Mouse (Mus musculus) intestine, embryonic 14.5 days (tissue): ENCODE results near the gene Dscam. TPM values are rescaled to one million over a fixed set of nuclear protein-coding genes. Genes with fewer than 3 reads are reported as not detected.

ENCODE experiments used
- ATAC-seq: fragments of 200-750 bp; cut with Nextera tagmentation; replicated peaks from 2 replicates; pipeline ENCODE4 v1.8.0; 2017; ENCODE audit warnings: low read depth, moderate number of reproducible peaks, moderate TSS enrichment, moderate library complexity; ENCODE audit not compliant: low FRiP score, low TSS enrichment
- DNase-seq: peaks from one replicate; pipeline ENCODE4 v3.0.0-alpha.2; 2018; ENCODE audit warnings: low spot score
- H3K27ac ChIP-seq: fragments of 300-500 bp; sonication (generic); 2 replicates; pipeline ENCODE4 v1.5.1; 2014; ENCODE audit warnings: low read depth, mild to moderate bottlenecking, control low read depth
- H3K27me3 ChIP-seq: fragments of 300-500 bp; sonication (generic); replicated peaks from 2 replicates; pipeline ENCODE4 v1.6.1; 2014; ENCODE audit warnings: low read length, control low read depth; ENCODE audit not compliant: control insufficient read depth, insufficient read depth
- H3K36me3 ChIP-seq: fragments of 300-500 bp; sonication (generic); 2 replicates; pipeline ENCODE4 v1.6.1; 2014; ENCODE audit warnings: low read length, control low read depth; ENCODE audit not compliant: control insufficient read depth, insufficient read depth
- H3K4me1 ChIP-seq: fragments of 300-500 bp; sonication (generic); replicated peaks from 2 replicates; pipeline ENCODE4 v1.6.1; 2014; ENCODE audit warnings: low read length, control low read depth, mixed read lengths; ENCODE audit not compliant: control insufficient read depth, insufficient read depth
- H3K4me2 ChIP-seq: fragments of 300-500 bp; sonication (generic); 2 replicates; pipeline ENCODE4 v1.6.1; 2014; ENCODE audit warnings: low read length
- H3K4me3 ChIP-seq: fragments of 300-500 bp; sonication (generic); 2 replicates; pipeline ENCODE4 v1.5.1; 2014; ENCODE audit warnings: low read depth, low read length, control low read depth, mixed read lengths
- H3K9ac ChIP-seq: fragments of 300-500 bp; sonication (generic); 2 replicates; pipeline ENCODE4 v1.6.1; 2014; ENCODE audit warnings: mild to moderate bottlenecking, low read length
- H3K9me3 ChIP-seq: fragments of 300-500 bp; sonication (generic); 2 replicates; pipeline ENCODE4 v1.6.1; 2016; ENCODE audit warnings: low read length, control low read depth; ENCODE audit not compliant: control insufficient read depth
- WGBS: fragments of 180-500 bp; shearing (Covaris S2); extraction: QIAGEN DNeasy Blood & Tissue Kit; methylation state at CpG from one replicate; pipeline ENCODE4 v1.1.7; 2014; 5-methylcytosine and 5-hydroxymethylcytosine counted together
- polyA plus RNA-seq: library from polyadenylated mRNA; unstranded; fragments of >200 nt; fragmentation: Nextera tagmentation; extraction: Ambion mirVana; gene quantifications from 2 replicates; pipeline ENCODE4 v1.2.1, GENCODE M21; 2014

Gene Dscam
- polyA plus RNA-seq, 1 experiment from 2014 or later, result 0.37 TPM

DNA sequence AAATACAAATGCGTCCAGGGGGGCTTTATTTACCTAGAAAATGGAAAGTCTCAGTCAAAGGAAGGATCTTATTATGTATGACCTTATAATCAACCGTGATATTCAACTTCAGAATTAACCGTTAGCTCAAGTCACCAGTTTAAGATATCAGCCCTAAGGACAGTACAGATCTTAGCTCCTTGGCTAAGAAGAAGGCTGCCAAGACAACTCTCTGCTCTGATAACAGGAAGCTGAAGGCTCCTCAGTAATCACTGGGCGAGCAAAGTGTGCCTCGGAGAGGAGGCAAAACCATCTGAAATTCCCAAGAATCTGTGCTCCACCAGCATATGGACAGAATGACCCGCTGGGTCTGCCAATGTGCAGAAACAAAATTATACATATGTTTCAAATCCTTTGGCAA, 149.1 kb downstream of the Dscam start:
- WGBS, result 86% methylated on average over 6 of the region's 6 CpGs
- Histone ChIP-seq H3K27ac (no peak overlapping the region), H3K9ac (no peak overlapping the region), H3K9me3 (no peaks in the 10 kb centered on the region), H3K4me3 (no peak overlapping the region), H3K4me1 (no peaks in the 10 kb centered on the region), H3K4me2 (no peak overlapping the region), H3K36me3 (no peaks in the 10 kb centered on the region), H3K27me3 (no peaks in the 10 kb centered on the region)
- DNase-seq (no peak), ATAC-seq (no peak)

DNA sequence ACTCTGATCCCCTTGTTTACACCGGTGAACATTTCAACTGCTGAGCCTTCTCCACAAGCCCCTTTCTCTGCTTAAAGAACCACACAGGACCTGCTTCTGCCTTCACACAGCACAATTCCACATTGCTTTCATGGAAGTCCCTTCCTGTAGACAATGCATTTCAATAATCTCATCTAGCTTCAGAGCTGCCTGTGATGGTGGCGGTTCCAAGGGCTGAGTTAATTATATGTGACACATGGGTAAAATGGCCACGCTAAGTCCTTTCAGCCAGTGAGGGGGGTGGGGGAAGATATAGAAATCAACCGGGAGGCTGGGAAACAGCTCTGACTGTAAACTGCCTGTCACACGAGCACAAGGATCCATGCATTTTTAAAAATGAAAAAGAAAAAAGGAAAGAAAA, 152.2 kb downstream of the Dscam start:
- no peaks in the 10 kb centered on the region for H3K36me3 ChIP-seq
- DNase-seq (no peak), ATAC-seq (no peak)
- no peaks in the 10 kb centered on the region for H3K9me3 ChIP-seq
- no peak overlapping the region for H3K27ac ChIP-seq
- no peak overlapping the region for H3K4me3 ChIP-seq
- no peaks in the 10 kb centered on the region for H3K4me1 ChIP-seq
- H3K9ac ChIP-seq, result no peak overlapping the region
- no peaks in the 10 kb centered on the region for H3K27me3 ChIP-seq
- H3K4me2 ChIP-seq, result no peak overlapping the region
- WGBS, result 62% methylated on average over 5 of the region's 5 CpGs

DNA sequence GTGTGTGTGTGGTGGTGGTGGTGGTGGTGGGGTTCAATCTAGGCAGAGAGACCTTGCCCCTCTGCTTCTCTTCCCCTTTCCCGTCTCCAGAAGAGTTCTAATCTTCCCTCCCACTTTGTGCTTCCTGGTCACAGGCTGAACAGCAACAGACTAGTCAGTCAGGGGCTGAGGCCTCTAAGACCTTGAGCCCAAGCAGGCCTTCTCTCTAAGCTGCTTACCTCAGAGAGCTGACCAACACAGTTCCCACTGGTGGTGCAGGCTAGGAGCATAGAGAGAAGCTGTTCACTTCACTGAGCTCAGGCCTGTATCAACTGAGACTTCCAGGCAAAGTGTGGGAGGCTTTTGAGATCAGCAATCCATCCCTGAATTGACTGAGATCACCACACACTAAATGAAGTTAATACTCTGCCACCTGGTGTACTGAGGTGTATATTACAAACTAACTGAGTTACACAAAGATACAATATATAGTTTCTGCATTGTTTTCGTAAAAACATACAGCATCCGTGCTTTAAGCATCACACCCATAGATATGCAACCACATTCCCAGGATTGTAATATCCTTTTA, 153.3 kb downstream of the Dscam start:
- DNase-seq, result no peak
- no peak overlapping the region for H3K9ac ChIP-seq
- no peak overlapping the region for H3K27ac ChIP-seq
- no peak overlapping the region for H3K4me2 ChIP-seq
- H3K27me3 ChIP-seq, result no peaks in the 10 kb centered on the region
- WGBS, result 72% methylated on average over 3 of the region's 3 CpGs
- no peaks in the 10 kb centered on the region for H3K4me1 ChIP-seq
- H3K9me3 ChIP-seq, result no peaks in the 10 kb centered on the region
- no peak overlapping the region for H3K4me3 ChIP-seq
- no peak for ATAC-seq
- no peaks in the 10 kb centered on the region for H3K36me3 ChIP-seq

DNA sequence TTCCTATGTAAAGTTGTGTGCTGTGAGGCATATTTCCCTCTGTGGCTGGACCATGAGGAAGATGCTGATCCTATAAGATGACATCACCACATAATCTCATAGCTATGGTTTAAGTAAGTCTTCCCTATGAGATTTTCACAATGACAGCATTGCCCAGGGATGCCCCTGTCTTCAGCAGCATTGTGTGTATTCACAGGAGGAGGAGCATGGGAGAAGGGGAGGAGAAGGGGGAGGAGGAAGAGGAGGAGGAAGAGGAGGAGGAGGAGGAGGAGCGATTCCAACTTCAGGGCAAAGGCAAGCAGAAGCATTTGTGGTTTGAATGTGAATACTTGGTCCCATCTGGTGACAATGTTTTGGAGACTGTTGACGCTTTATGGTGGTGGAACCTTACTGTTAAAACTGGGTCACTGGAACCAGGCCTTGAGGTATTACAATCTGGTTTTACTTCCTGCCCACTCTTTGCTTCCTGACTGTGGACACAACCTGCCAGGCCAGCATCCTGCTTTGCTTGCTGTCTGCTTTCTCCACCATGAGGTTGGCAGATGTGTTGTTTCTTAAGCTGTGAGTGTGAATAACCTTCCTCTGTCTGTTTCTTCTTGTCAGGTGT, 154.2 kb downstream of the Dscam start:
- Histone ChIP-seq H3K36me3 (no peaks in the 10 kb centered on the region), H3K27ac (no peak overlapping the region), H3K9ac (no peak overlapping the region), H3K9me3 (no peaks in the 10 kb centered on the region), H3K4me1 (no peaks in the 10 kb centered on the region), H3K4me3 (no peak overlapping the region), H3K4me2 (no peak overlapping the region), H3K27me3 (no peaks in the 10 kb centered on the region)
- ATAC-seq (no peak), DNase-seq (no peak)
- 85% methylated on average over 2 of the region's 2 CpGs for WGBS

DNA sequence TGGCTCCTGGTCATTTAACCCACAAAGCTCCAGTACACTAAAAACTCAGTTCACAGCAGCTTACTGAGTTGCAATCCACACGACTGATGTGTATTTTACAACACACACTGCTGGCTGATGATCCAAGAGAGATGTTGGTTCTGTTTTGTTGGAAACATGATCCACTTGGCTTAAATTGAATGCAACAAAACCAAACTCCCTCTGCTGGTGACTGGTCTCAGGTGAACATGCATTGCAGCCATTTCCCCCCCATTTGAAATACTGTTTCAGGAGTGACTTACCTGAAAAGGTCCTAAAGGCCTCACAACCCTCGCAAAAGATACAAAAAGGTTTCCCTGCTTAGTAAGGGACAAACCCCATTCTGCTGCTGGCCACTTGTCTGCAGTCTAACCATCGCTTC, 156.2 kb downstream of the Dscam start:
- no peaks in the 10 kb centered on the region for H3K9me3 ChIP-seq
- no peak overlapping the region for H3K9ac ChIP-seq
- WGBS, result 76% methylated on average over 3 of the region's 3 CpGs
- no peak overlapping the region for H3K4me3 ChIP-seq
- ATAC-seq, result no peak
- no peak overlapping the region for H3K4me2 ChIP-seq
- H3K27me3 ChIP-seq, result no peaks in the 10 kb centered on the region
- H3K4me1 ChIP-seq, result no peaks in the 10 kb centered on the region
- no peak overlapping the region for H3K27ac ChIP-seq
- no peak for DNase-seq
- H3K36me3 ChIP-seq, result no peaks in the 10 kb centered on the region

DNA sequence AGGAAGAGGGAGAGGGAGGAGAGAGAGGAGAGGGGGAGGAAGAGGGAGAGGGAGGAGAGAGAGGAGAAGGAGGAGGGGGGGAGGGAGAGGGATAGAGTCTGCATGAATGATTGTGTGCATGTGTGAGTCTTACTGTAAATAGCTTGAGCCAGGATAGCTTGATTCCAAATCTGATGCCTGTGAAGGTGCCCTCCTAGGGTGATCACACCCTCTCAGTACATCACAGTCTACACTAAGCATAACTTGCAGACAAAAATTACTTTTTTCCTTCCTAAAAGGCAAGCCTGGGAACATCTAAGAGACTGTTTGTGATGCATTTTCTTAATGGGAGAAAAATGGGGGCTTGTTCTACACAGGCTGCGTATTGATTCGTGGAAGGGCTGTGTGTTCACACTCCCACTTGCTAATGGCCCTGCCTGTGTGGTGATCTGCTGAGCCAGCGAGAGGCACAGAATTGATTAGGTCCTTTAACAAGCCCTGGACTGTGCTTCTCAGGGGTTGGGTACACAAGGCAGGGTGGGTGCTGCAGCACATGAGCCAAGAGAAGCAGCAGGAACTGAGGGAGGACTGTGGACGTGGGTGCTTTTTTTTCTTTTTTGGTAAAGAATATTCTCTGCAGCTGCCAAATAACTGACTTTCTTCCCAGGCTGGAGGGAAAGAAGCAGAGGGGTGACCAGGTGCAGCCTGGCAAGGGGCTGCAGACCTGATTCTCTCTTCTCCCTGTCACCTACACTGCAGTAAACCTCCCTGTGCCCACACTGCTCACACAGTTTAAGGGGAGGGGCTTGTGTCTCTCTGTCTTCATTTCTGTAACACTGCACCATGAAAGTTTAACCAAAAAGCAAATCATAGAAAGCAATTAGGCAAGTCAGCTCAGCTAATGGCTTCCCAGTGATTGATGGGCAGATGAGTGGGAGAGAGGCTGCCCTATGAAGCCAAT, 161.2 kb downstream of the Dscam start:
- DNase-seq (no peak), ATAC-seq (no peak)
- no peaks in the 10 kb centered on the region for H3K9me3 ChIP-seq
- H3K4me2 ChIP-seq, result no peak overlapping the region
- H3K27me3 ChIP-seq, result no peaks in the 10 kb centered on the region
- WGBS, result 54% methylated on average over 4 of the region's 4 CpGs
- no peaks in the 10 kb centered on the region for H3K36me3 ChIP-seq
- no peak overlapping the region for H3K9ac ChIP-seq
- no peaks in the 10 kb centered on the region for H3K4me1 ChIP-seq
- H3K27ac ChIP-seq, result no peak overlapping the region
- no peak overlapping the region for H3K4me3 ChIP-seq

DNA sequence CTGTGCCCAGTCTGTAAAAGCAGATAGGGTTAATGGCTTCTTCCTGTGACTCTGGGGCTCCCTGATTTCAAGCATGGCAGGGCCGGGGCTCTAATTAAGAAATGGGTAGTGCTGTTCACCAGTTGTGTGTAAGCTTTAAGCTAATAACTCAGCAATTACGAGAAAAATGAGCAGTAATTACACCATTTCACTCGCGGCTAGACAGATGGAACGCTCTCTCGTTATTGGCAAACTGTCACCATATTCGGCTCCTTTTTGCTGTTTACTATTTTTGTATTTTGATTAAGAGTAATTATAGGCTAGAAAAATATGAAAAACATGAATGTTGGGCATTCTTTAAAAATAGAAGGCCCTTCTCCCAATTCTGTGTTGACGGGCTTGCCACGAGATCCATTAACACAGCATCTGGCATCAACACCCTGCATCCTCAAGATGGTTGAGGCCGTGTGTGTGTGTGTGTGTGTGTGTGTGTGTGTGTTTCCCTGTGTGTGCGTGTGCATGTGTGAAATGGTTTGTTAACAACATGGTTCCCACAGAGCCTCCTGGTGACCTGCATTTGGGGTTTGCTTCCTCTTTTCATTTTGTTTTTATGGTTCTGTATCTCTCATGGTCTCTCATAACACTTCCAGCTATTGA, 162.5 kb downstream of the Dscam start:
- Histone ChIP-seq H3K4me1 (no peaks in the 10 kb centered on the region), H3K4me3 (no peak overlapping the region), H3K27me3 (no peaks in the 10 kb centered on the region), H3K4me2 (no peak overlapping the region), H3K36me3 (no peaks in the 10 kb centered on the region), H3K27ac (no peak overlapping the region), H3K9ac (no peak overlapping the region), H3K9me3 (no peaks in the 10 kb centered on the region)
- no peak for DNase-seq
- WGBS, result 81% methylated on average over 11 of the region's 11 CpGs
- ATAC-seq, result no peak

DNA sequence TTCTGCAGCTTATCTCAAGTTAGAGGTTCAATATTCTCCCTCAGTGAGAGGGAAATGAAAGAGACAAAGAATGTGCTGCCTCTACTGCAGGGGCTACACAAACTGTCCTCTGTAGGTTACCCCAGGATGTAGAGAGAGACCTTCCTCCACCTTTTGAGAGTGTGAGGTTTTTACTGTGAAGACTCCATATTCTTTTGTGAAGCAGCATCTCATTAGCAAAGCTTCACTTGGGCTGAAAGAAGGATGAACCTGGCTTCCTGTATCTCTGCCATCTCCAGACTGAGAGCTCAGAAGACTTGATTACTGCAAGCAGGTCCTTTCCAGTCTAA, 163.7 kb downstream of the Dscam start:
- no peaks in the 10 kb centered on the region for H3K9me3 ChIP-seq
- no peak for DNase-seq
- no peak overlapping the region for H3K9ac ChIP-seq
- H3K4me3 ChIP-seq, result no peak overlapping the region
- no peak overlapping the region for H3K4me2 ChIP-seq
- no peak for ATAC-seq
- H3K27me3 ChIP-seq, result no peaks in the 10 kb centered on the region
- no peak overlapping the region for H3K27ac ChIP-seq
- no peaks in the 10 kb centered on the region for H3K36me3 ChIP-seq
- H3K4me1 ChIP-seq, result no peaks in the 10 kb centered on the region
